Mouse (Mus musculus): Measurements from ENCODE around the gene Sirt5.

GRCm38 (mm10) chr13:43350489-43351169 is 14.7 kb upstream of the Sirt5 start:
- TF ChIP-seq CTCF (IDR thresholded peaks at IDR 0.05) (no peak), POLR2A (IDR thresholded peaks at IDR 0.05; ENCODE audit: insufficient read depth, low read depth, low read length) (no peak)

Measured in heart, adult 2 months (tissue).